Mouse (Mus musculus) kidney, embryonic 14.5 days (tissue): Measurements from ENCODE around the gene Top1. TPM values are rescaled to one million over a fixed set of nuclear protein-coding genes. Genes with fewer than 3 reads are reported as not detected.

Experiments used
- ATAC-seq: fragments of 200-750 bp; cut with Nextera tagmentation; 2 replicates; pipeline ENCODE4 v1.8.0; 2017; ENCODE audit warnings: moderate number of reproducible peaks, mild to moderate bottlenecking, moderate TSS enrichment, moderate library complexity; ENCODE audit not compliant: low FRiP score, low TSS enrichment
- H3K27ac ChIP-seq: fragments of 300-500 bp; sonication (generic); 2 replicates; pipeline ENCODE4 v1.5.1; 2014; ENCODE audit warnings: low read depth, mild to moderate bottlenecking, low read length, moderate library complexity, mixed read lengths
- H3K27me3 ChIP-seq: fragments of 300-500 bp; sonication (generic); 2 replicates; pipeline ENCODE4 v1.6.1; 2014; ENCODE audit warnings: mild to moderate bottlenecking, low read length; ENCODE audit not compliant: control insufficient read depth, insufficient read depth
- H3K36me3 ChIP-seq: fragments of 300-500 bp; sonication (generic); 2 replicates; pipeline ENCODE4 v1.6.1; 2014; ENCODE audit warnings: low read length, mixed read lengths; ENCODE audit not compliant: control insufficient read depth, insufficient read depth
- H3K4me1 ChIP-seq: fragments of 300-500 bp; sonication (generic); 2 replicates; pipeline ENCODE4 v1.6.1; 2014; ENCODE audit warnings: low read length, mixed read lengths; ENCODE audit not compliant: control insufficient read depth, insufficient read depth
- H3K4me2 ChIP-seq: fragments of 300-500 bp; sonication (generic); replicated peaks from 2 replicates; pipeline ENCODE4 v1.6.1; 2014; ENCODE audit warnings: low read depth, mild to moderate bottlenecking, low read length
- H3K4me3 ChIP-seq: fragments of 300-500 bp; sonication (generic); 2 replicates; pipeline ENCODE4 v1.5.1; 2014; ENCODE audit warnings: mild to moderate bottlenecking, low read length
- H3K9ac ChIP-seq: fragments of 300-500 bp; sonication (generic); 2 replicates; pipeline ENCODE4 v1.6.1; 2014; ENCODE audit warnings: low read depth, mild to moderate bottlenecking, low read length, moderate library complexity
- H3K9me3 ChIP-seq: fragments of 300-500 bp; sonication (generic); 2 replicates; pipeline ENCODE4 v1.6.1; 2016; ENCODE audit warnings: low read length; ENCODE audit not compliant: control insufficient read depth
- WGBS: fragments of 180-500 bp; shearing (Covaris S2); extraction: QIAGEN DNeasy Blood & Tissue Kit; methylation state at CpG from one replicate; pipeline ENCODE4 v1.1.7; 2014; 5-methylcytosine and 5-hydroxymethylcytosine counted together
- polyA plus RNA-seq: library from polyadenylated mRNA; unstranded; fragments of >200 nt; fragmentation: Nextera tagmentation; extraction: Ambion mirVana; gene quantifications from 2 replicates; pipeline ENCODE4 v1.2.1, GENCODE M21; 2014

Top1 gene
- polyA plus RNA-seq, 1 experiment from 2014 or later, result 108 TPM

DNA sequence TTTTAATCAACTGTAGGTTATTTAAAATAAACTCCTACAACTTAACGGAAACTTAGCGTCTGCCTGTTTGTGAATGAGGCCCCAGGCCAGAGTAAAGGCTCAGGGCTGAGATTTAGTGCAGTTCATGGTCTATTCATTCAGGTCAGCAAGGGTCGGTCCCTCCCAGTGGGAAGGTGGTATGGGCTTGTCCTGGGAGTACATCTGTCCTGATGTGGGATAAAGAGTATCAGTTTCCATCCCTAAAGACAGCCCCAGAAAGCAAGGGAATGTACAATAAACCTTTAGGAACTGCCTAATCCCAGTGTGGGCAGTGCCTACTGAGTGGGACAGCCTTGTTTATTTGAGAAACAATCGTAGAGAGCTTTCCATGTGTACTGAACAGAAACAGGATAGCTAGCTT, 77.0 kb downstream of the Top1 start:
- Histone ChIP-seq H3K27ac (no peak overlapping the region), H3K4me1 (no peaks in the 10 kb centered on the region), H3K27me3 (no peaks in the 10 kb centered on the region), H3K4me2 (no peak overlapping the region), H3K9me3 (no peaks in the 10 kb centered on the region), H3K9ac (no peak overlapping the region), H3K36me3 (peaks cover 66% of the 10 kb centered on the region), H3K4me3 (no peak overlapping the region)
- WGBS, result 30% methylated on average over 4 of the region's 4 CpGs
- peak; percentile 77 for ATAC-seq

DNA sequence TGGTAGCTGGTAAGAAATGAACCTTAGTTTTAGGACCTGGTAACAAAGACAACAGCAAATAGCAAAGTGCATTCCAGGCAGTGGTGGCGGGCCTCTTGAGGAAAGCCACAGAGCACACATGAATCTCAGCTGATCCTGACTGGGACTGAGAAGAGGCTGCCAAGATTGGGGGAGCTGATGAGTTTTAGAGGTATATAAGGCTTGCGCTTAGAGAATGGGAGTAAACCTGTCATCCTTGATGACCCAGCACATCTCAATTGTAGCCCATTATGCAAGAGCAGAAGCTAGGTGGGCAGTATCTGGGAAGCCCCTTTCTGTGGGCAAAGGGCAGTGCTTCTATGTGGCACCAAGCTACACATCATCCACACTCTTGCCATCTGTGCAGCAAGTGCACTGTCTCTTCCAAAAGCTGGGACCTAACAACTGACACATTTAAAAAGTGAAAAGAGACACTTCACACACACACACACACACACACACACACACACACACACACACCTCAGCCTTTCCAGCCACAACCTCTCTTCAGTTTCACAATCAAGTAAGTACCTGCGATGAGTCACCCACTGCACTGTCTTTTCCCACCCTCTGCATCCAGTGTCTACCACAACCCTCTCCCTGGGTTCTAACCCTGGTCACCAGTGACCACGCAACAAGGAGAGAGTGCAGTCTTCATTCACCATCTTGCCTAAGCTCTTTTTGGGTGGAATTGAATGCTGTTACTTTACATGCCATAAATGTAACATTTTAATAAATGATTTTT, 78.1 kb downstream of the Top1 start:
- ATAC-seq, result no peak
- no peak overlapping the region for H3K27ac ChIP-seq
- no peaks in the 10 kb centered on the region for H3K9me3 ChIP-seq
- 92% methylated on average over 4 of the region's 4 CpGs for WGBS
- H3K4me1 ChIP-seq, result no peaks in the 10 kb centered on the region
- H3K36me3 ChIP-seq, result peaks cover 57% of the 10 kb centered on the region
- no peaks in the 10 kb centered on the region for H3K27me3 ChIP-seq
- no peak overlapping the region for H3K4me3 ChIP-seq
- no peak overlapping the region for H3K4me2 ChIP-seq
- H3K9ac ChIP-seq, result no peak overlapping the region

DNA sequence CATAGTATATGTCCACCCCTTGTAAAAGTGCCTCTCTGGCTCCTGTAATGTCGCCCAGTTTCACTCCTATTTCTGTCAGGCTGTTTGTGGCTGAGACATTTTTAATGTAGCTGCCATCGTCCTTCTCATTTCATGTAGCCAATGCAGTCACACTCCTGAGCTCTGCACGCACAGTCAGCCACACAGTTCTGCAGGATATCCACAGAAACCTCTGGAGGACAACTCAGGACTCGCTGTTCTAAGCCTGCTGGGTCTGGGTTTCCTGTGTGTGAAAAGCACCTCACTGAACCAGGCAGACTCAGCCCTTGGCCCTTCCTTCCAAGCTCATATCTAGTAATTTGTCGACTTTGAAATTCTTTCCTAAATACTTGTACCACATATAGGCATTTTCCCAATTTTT, 78.8 kb downstream of the Top1 start:
- Histone ChIP-seq H3K27ac (no peak overlapping the region), H3K4me3 (no peak overlapping the region), H3K4me1 (no peaks in the 10 kb centered on the region), H3K9me3 (no peaks in the 10 kb centered on the region), H3K27me3 (no peaks in the 10 kb centered on the region), H3K9ac (no peak overlapping the region), H3K4me2 (no peak overlapping the region), H3K36me3 (peaks cover 49% of the 10 kb centered on the region)
- WGBS, result 75% methylated on average over 5 of the region's 5 CpGs
- no peak for ATAC-seq

DNA sequence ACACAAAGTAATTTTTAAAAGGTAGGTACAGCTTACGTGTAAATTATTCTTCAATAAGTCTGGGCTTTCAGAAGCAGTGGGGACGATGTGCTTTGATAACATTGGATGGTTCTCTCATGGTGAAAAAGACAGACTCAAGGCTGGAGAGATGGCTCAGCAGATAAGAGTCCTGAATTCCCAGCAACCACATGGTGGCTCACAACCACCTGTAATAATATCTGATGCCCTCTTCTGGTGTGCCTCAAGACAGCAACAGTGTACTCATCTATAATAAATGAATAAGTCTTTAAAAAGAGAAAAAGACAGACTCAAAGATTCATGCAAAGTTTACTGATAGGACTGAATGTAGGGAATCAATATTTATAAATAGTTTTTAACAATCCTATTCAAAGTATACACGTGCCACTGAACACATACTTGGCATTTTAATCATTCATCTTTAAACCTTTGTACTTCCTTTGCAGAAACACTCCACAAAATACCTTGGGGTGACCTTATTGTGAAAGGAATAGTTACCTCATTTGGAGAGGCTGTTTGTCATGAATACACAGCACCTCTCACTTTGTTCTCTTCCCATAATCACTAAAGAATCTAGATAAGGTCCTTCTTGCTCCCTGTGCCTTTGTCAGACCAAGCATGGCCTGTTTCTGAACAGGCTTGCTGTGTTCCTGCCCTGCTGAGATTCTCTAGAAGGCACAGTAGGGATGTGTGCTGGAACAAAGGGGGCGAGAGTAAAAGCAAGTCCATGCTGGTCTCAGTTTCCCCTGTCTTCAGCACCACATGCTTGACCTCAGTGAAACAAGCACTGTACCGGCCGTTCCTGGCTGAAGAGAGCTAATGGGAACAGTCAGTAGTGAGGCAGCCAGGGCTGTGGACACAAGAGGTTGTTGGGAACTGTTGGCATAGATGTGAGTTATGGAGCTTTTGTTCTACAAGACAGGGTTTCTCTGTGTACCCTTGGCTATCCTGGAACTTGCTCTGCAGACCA, 80.5 kb downstream of the Top1 start:
- Histone ChIP-seq H3K36me3 (peaks cover 34% of the 10 kb centered on the region), H3K4me1 (no peaks in the 10 kb centered on the region; the same call in 1 of the 2 replicates), H3K9me3 (no peaks in the 10 kb centered on the region), H3K4me2 (no peak overlapping the region), H3K27me3 (no peaks in the 10 kb centered on the region), H3K4me3 (no peak overlapping the region), H3K27ac (no peak overlapping the region), H3K9ac (no peak overlapping the region)
- no peak for ATAC-seq
- WGBS, result 86% methylated on average over 6 of the region's 6 CpGs

DNA sequence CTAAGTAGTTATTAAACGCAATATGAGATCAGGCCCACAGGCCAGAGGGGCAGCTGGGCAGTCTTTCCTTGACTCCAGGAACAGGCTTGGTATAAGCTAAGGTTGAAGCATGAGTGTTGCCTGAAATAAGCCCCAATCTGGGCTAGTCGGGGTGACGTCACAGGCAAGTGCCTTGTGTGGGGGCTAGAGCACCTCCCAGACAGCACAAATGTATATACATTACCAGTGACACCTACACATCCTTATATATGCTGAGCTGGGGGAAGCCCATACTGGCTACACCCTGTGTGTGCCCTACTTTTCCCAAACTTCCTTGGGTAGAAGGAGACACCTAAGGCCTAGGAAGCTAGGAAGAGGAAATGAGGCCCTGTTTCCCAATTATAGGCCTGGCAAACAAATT, 83.3 kb downstream of the Top1 start:
- peaks cover 16% of the 10 kb centered on the region for H3K4me1 ChIP-seq
- no peak overlapping the region for H3K27ac ChIP-seq
- H3K36me3 ChIP-seq, result peaks cover 10% of the 10 kb centered on the region; the same call in 1 of the 2 replicates
- H3K9ac ChIP-seq, result no peak overlapping the region
- no peak overlapping the region for H3K4me3 ChIP-seq
- ATAC-seq, result no peak
- no peak overlapping the region for H3K4me2 ChIP-seq
- H3K9me3 ChIP-seq, result no peaks in the 10 kb centered on the region
- H3K27me3 ChIP-seq, result no peaks in the 10 kb centered on the region
- 91% methylated on average over 3 of the region's 3 CpGs for WGBS

DNA sequence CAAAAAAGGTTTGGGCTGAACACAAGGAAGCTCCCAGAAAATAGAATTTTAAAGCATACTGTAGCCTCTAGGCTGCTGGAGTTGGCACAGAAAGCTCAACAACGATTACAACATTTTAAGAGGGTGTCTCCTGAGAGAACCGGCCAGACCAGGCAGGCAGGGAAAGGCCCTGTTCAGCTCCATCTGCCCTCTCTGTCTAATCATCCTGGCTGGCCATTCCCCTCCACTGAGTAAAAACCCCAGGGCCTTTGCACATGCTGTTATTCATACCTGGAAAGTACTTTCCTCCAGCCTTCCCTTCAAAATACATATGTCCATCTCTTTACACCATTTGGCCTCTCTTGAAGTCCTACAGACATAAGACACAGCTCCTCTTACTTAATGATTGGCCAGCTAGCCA, 83.7 kb downstream of the Top1 start:
- WGBS, result 83% methylated on average over 2 of the region's 2 CpGs
- no peak overlapping the region for H3K4me2 ChIP-seq
- no peak for ATAC-seq
- peaks cover 10% of the 10 kb centered on the region; the same call in 1 of the 2 replicates for H3K36me3 ChIP-seq
- H3K4me1 ChIP-seq, result peaks cover 21% of the 10 kb centered on the region
- no peak overlapping the region for H3K9ac ChIP-seq
- no peak overlapping the region for H3K4me3 ChIP-seq
- no peaks in the 10 kb centered on the region for H3K27me3 ChIP-seq
- H3K27ac ChIP-seq, result no peak overlapping the region
- no peaks in the 10 kb centered on the region for H3K9me3 ChIP-seq

DNA sequence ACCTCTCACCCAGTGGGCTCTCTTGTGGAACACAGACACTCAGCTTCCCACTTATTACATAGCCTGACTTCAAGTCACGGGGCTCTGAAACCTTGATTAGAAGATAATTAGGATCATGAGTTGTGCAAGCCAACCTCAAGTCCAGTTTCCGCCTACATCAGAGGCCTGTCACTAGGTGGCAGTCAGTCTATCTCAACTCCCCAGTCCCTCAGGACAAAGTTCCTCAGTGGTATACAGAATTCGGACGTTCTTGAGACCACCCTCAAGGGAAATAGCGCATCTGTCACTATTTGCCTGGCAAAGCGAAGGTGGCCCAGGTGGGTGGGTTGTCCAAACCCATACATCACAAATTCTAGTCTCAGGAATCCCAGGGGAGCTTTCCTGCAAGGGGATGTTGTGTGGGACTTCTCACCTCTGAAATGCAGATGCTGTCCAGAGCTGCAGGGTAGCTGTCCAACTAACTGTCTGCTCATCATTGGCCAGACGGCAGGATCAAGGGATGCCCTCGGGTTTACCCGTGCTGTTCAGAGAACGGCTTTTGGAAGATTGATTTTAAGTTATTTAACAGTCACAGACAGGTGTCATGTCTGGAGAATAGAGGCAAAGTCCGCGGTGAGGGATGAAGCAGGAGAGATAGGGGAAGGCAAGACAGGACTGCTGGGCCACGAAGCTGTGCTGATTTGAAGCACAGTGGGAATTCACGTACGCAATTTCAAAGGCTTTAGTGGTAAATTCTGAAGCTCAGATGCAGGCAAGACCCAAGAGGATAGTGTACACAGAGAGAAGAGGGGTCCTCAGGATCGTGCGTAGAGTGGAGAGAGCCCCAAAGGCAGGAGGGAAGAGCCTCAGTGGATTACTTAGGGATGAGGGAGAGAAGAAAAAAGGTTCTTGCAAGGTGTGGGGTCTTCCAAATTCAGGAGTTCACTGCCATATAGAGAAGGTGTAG, 84.4 kb downstream of the Top1 start:
- Histone ChIP-seq H3K36me3 (peaks cover 11% of the 10 kb centered on the region; the same call in 1 of the 2 replicates), H3K4me1 (peaks cover 27% of the 10 kb centered on the region), H3K27me3 (no peaks in the 10 kb centered on the region), H3K9me3 (no peaks in the 10 kb centered on the region), H3K4me2 (peak overlapping the region; percentile 91), H3K4me3 (peak overlapping the region; percentile 72), H3K9ac (no peak overlapping the region; the same call in 1 of the 2 replicates), H3K27ac (no peak overlapping the region)
- ATAC-seq, result no peak
- 27% methylated on average over 17 of the region's 17 CpGs for WGBS

DNA sequence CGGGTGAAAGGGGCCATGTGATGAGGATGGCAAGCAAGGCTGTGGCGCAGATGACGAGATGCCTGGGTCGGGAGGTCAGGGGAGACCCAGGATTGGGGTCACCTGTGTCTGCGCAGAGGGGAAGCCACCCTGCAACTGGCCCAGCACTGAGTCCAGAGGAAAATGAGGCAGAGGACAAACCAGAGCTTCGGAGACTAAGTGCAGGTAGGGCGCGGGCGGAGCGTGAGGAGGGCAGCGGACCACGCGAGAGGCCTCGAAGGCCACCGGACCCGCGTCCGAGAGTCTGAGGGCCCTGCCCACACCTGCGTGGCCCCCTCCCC, 85.1 kb downstream of the Top1 start:
- Histone ChIP-seq H3K27ac (no peak overlapping the region), H3K27me3 (no peaks in the 10 kb centered on the region), H3K4me1 (peaks cover 32% of the 10 kb centered on the region), H3K9ac (peak overlapping the region; percentile 93; the same call in 1 of the 2 replicates), H3K36me3 (peaks cover 15% of the 10 kb centered on the region; the same call in 1 of the 2 replicates), H3K4me2 (peak overlapping the region; percentile 91), H3K9me3 (no peaks in the 10 kb centered on the region), H3K4me3 (peak overlapping the region; percentile 72)
- ATAC-seq, result no peak
- WGBS, result 5% methylated on average over 19 of the region's 19 CpGs
